Mouse (Mus musculus) myocyte (in vitro differentiated cells): ENCODE results near the gene Rbm20. TPM values are rescaled to one million over a fixed set of nuclear protein-coding genes. Genes with fewer than 3 reads are reported as not detected.

Experiments used
- H3K27me3 ChIP-seq: one replicate; pipeline ENCODE4 v1.6.1; 2011; ENCODE audit not compliant: control insufficient read depth, insufficient read depth, insufficient read length
- H3K36me3 ChIP-seq: one replicate; pipeline ENCODE4 v1.6.1; 2011; ENCODE audit not compliant: control insufficient read depth, insufficient read depth
- H3K4me2 ChIP-seq: one replicate; pipeline ENCODE4 v1.6.1; 2011; ENCODE audit warnings: low read depth, control low read depth
- H3K4me3 ChIP-seq: one replicate; pipeline ENCODE4 v1.5.1; 2011; ENCODE audit warnings: mild to moderate bottlenecking, control low read depth, moderate library complexity
- H3K79me2 ChIP-seq: one replicate; pipeline ENCODE4 v1.6.1; 2011; ENCODE audit not compliant: control insufficient read depth, insufficient read depth
- H3ac ChIP-seq: one replicate; pipeline ENCODE4 v1.6.1; 2011; ENCODE audit not compliant: control insufficient read depth, insufficient read length
- CEBPB ChIP-seq: IDR thresholded peaks from 2 replicates; pipeline ENCODE4 v1.6.1; 2011; ENCODE audit warnings: mild to moderate bottlenecking, moderate library complexity; ENCODE audit not compliant: poor library complexity, insufficient read depth, severe bottlenecking
- E2F4 ChIP-seq: IDR thresholded peaks from one replicate; pipeline ENCODE4 v1.6.1; 2011; ENCODE audit warnings: mild to moderate bottlenecking, control low read depth, moderate library complexity; ENCODE audit not compliant: insufficient read depth
- MAX ChIP-seq: IDR thresholded peaks from one replicate; pipeline ENCODE4 v1.6.1; 2011; ENCODE audit warnings: low read depth, mild to moderate bottlenecking, control low read depth
- MYOD1 ChIP-seq, 3 experiments: IDR thresholded peaks; one replicate each; pipeline ENCODE4 v1.6.1; 2011; ENCODE audit warnings: control low read depth in 2 of 3, low read depth in 2 of 3, mild to moderate bottlenecking in 2 of 3, moderate library complexity in 1 of 3; ENCODE audit not compliant: insufficient read length in 2 of 3, control insufficient read depth in 1 of 3
- MYOG ChIP-seq, 3 experiments: IDR thresholded peaks; one replicate each; pipeline ENCODE4 v1.6.1; 2011; ENCODE audit warnings: control low read depth in 2 of 3, low read depth in 2 of 3, mild to moderate bottlenecking in 2 of 3; ENCODE audit not compliant: insufficient read length in 2 of 3, control insufficient read depth in 1 of 3, insufficient read depth in 1 of 3
- POLR2A ChIP-seq: IDR thresholded peaks from one replicate; pipeline ENCODE4 v1.6.1; 2011; ENCODE audit warnings: low read depth, mild to moderate bottlenecking, control low read depth, moderate library complexity; ENCODE audit not compliant: insufficient read length
- POLR2AphosphoS2 ChIP-seq: IDR thresholded peaks from one replicate; pipeline ENCODE4 v1.6.1; 2011; ENCODE audit warnings: low read depth, control low read depth; ENCODE audit not compliant: insufficient read length
- REST ChIP-seq: IDR thresholded peaks from one replicate; pipeline ENCODE4 v1.6.1; 2011; ENCODE audit warnings: mild to moderate bottlenecking, control low read depth, moderate library complexity; ENCODE audit not compliant: insufficient read depth, insufficient read length
- SRF ChIP-seq: IDR thresholded peaks from one replicate; pipeline ENCODE4 v1.6.1; 2011; ENCODE audit warnings: low read depth; ENCODE audit not compliant: control insufficient read depth, insufficient read length
- TCF12 ChIP-seq: IDR thresholded peaks from one replicate; pipeline ENCODE4 v1.6.1; 2011; ENCODE audit warnings: mild to moderate bottlenecking, control low read depth; ENCODE audit not compliant: poor library complexity, insufficient read depth, severe bottlenecking
- TCF3 ChIP-seq: IDR thresholded peaks from one replicate; pipeline ENCODE4 v1.6.1; 2011; ENCODE audit warnings: low read depth, control low read depth; ENCODE audit not compliant: insufficient read length
- USF1 ChIP-seq: IDR thresholded peaks from one replicate; pipeline ENCODE4 v1.6.1; 2011; ENCODE audit warnings: low read depth, mild to moderate bottlenecking, control low read depth, moderate library complexity
- polyA plus RNA-seq: library from polyadenylated mRNA; unstranded; fragments of >200 nt; fragmentation: generic; extraction: Trizol; gene quantifications from one replicate; pipeline ENCODE4 v1.2.1, GENCODE M21; 2012; ENCODE audit warnings: missing spikeins

The Rbm20 gene
- polyA plus RNA-seq, 1 experiment = 35.4 TPM

GRCm38 (mm10) chr19:53899941-53900610 lies 223.0 kb downstream of the Rbm20 start:
- H3K27me3 ChIP-seq = no peaks in the 10 kb centered on the region
- TF ChIP-seq TCF12 = no peak
- TF ChIP-seq E2F4 = no peak
- TF ChIP-seq REST = no peak
- no peak for TF ChIP-seq MYOD1 (IDR thresholded peaks at IDR 0.05; ENCODE audit: control insufficient read depth in 1 of 3, insufficient read length in 2 of 3, low read depth in 2 of 3)
- no peak for TF ChIP-seq CEBPB
- H3ac ChIP-seq = no peak overlapping the region
- no peak overlapping the region for H3K4me2 ChIP-seq
- no peaks in the 10 kb centered on the region for H3K36me3 ChIP-seq
- no peak overlapping the region for H3K4me3 ChIP-seq
- H3K79me2 ChIP-seq = no peaks in the 10 kb centered on the region

GRCm38 (mm10) chr19:53901931-53902738 lies 225.0 kb downstream of the Rbm20 start:
- Histone ChIP-seq H3K4me2 (peak overlapping the region; percentile 77), H3K4me3 (peak overlapping the region; percentile 41), H3K27me3 (no peaks in the 10 kb centered on the region), H3K79me2 (peaks cover 3% of the 10 kb centered on the region), H3ac (no peak overlapping the region), H3K36me3 (no peaks in the 10 kb centered on the region)
- TF ChIP-seq MYOD1 (IDR thresholded peaks at IDR 0.05; ENCODE audit: control insufficient read depth in 1 of 3, insufficient read length in 2 of 3, low read depth in 2 of 3) (no peak), TCF12 (no peak), CEBPB (no peak), POLR2AphosphoS2 (no peak), USF1 (no peak), MYOG (IDR thresholded peaks at IDR 0.05; ENCODE audit: control insufficient read depth in 1 of 3, insufficient read depth in 1 of 3, insufficient read length in 2 of 3, low read depth in 2 of 3) (no peak), TCF3 (no peak), MAX (no peak), REST (no peak), E2F4 (no peak), POLR2A (no peak), SRF (no peak)

GRCm38 (mm10) chr19:53902739-53903487 lies 225.8 kb downstream of the Rbm20 start:
- Histone ChIP-seq H3ac (peak overlapping the region; percentile 66), H3K27me3 (no peaks in the 10 kb centered on the region), H3K4me2 (peak overlapping the region; percentile 77), H3K4me3 (peak overlapping the region; percentile 41), H3K79me2 (peaks cover 3% of the 10 kb centered on the region), H3K36me3 (no peaks in the 10 kb centered on the region)
- TF ChIP-seq USF1 (peak; percentile 41), POLR2AphosphoS2 (peak; percentile 3), POLR2A (peak; percentile 54), REST (no peak)

- peak overlapping the region; percentile 66 for H3ac ChIP-seq
- peak overlapping the region; percentile 41 for H3K4me3 ChIP-seq
- TF ChIP-seq E2F4 (no peak), SRF (no peak), TCF3 (no peak), MYOD1 (IDR thresholded peaks at IDR 0.05; ENCODE audit: control insufficient read depth in 1 of 3, insufficient read length in 2 of 3, low read depth in 2 of 3) (peak in 2 of 3 experiments; percentile 15 to 28), POLR2A (no peak), TCF12 (no peak), MYOG (IDR thresholded peaks at IDR 0.05; ENCODE audit: control insufficient read depth in 1 of 3, insufficient read depth in 1 of 3, insufficient read length in 2 of 3, low read depth in 2 of 3) (peak in 1 of 3 experiments; percentile 37), MAX (no peak)
- H3K4me2 ChIP-seq = peak overlapping the region; percentile 88
- H3K27me3 ChIP-seq = no peaks in the 10 kb centered on the region
- peaks cover 3% of the 10 kb centered on the region for H3K79me2 ChIP-seq
- H3K36me3 ChIP-seq = no peaks in the 10 kb centered on the region
Observed at GRCm38 (mm10) chr19:53903507-53904321, 226.6 kb downstream of the Rbm20 start.
